Mouse (Mus musculus): ENCODE results near the gene Galnt7. TPM values are rescaled to one million over a fixed set of nuclear protein-coding genes. Genes with fewer than 3 reads are reported as not detected.

Galnt7 gene
- polyA plus RNA-seq, 2 experiments, result 7.8 to 11.2 TPM

- WGBS, result 80% methylated on average over 2 of the region's 2 CpGs
- H3K9ac ChIP-seq (ENCODE audit: low read depth, low read length, severe bottlenecking), result no peak overlapping the region
- no peaks in the 10 kb centered on the region for H3K9me3 ChIP-seq (ENCODE audit: control insufficient read depth, low read length)
- no peaks in the 10 kb centered on the region for H3K27me3 ChIP-seq (ENCODE audit: control insufficient read depth, insufficient read depth, low read length)
- no peak overlapping the region for H3K27ac ChIP-seq (replicated peaks; ENCODE audit: low read depth, low read length)
- DNase-seq (ENCODE audit: low spot score), result no peak
- ATAC-seq (ENCODE audit: low FRiP score, low read depth), result no peak
- no peak for TF ChIP-seq POLR2A (IDR thresholded peaks at IDR 0.05; ENCODE audit: borderline replicate concordance, extremely low read depth, insufficient read depth, insufficient read length)
- H3K4me1 ChIP-seq (ENCODE audit: control insufficient read depth, insufficient read depth, low read length), result no peaks in the 10 kb centered on the region
- no peak overlapping the region for H3K4me2 ChIP-seq (replicated peaks; ENCODE audit: low read depth, low read length, severe bottlenecking)
- H3K4me3 ChIP-seq (replicated peaks; ENCODE audit: low read length), result no peak overlapping the region
- no peaks in the 10 kb centered on the region for H3K36me3 ChIP-seq (ENCODE audit: control insufficient read depth, insufficient read depth, low read length)
These were observed 7.2 kb upstream of the Galnt7 start for GRCm38 (mm10) chr8:57660019-57660418.

DNA sequence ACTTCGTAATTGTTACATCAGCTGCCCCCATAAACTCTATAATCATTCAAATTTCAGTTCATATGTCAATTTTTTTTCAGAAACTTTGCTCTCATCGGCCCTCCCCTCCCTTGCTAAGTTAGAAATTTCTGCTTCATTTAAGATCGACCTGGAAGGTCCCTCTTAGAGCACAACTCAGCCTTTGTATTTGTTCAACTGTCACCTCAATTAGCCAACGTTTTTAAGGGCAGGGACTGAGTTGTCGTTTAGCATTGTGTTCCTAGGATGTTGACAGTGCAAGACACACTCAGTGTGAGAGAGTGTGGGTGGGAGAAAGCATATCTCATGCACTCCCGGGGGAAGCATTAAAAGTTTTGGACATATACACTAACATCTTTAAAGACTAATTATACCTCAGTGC lies 3.6 kb upstream of the Galnt7 start:
- no peak overlapping the region for H3K27ac ChIP-seq (replicated peaks; ENCODE audit: low read depth, low read length)
- 72% methylated on average over 6 of the region's 6 CpGs for WGBS
- DNase-seq (ENCODE audit: low spot score), result no peak
- H3K4me2 ChIP-seq (replicated peaks; ENCODE audit: low read depth, low read length, severe bottlenecking), result no peak overlapping the region
- no peaks in the 10 kb centered on the region for H3K36me3 ChIP-seq (ENCODE audit: control insufficient read depth, insufficient read depth, low read length)
- H3K27me3 ChIP-seq (ENCODE audit: control insufficient read depth, insufficient read depth, low read length), result no peaks in the 10 kb centered on the region
- no peaks in the 10 kb centered on the region for H3K4me1 ChIP-seq (ENCODE audit: control insufficient read depth, insufficient read depth, low read length)
- no peak for ATAC-seq (ENCODE audit: low FRiP score, low read depth)
- H3K4me3 ChIP-seq (replicated peaks; ENCODE audit: low read length), result no peak overlapping the region
- no peak overlapping the region for H3K9ac ChIP-seq (ENCODE audit: low read depth, low read length, severe bottlenecking)
- TF ChIP-seq POLR2A (IDR thresholded peaks at IDR 0.05; ENCODE audit: borderline replicate concordance, extremely low read depth, insufficient read depth, insufficient read length), result no peak
- H3K9me3 ChIP-seq (ENCODE audit: control insufficient read depth, low read length), result no peaks in the 10 kb centered on the region

DNA sequence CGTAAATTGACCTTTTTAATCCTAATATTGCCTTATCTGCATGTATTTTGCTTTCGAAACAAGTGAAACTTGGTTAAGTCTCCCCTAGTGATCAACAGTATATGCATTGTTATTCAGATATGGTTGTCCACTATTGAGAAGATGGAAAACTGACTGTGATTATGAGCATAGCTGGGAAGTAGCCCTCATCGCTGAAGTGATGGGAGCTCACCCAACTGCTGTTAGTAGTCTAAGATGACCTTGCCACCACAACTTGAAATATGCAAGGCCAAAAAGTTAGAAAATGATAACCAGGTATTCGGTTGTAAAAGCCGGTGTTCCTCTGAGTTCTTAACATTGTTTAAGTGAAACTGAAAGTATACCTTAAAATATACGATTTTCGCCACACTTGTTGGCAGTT lies 1.3 kb upstream of the Galnt7 start:
- H3K36me3 ChIP-seq (ENCODE audit: control insufficient read depth, insufficient read depth, low read length), result no peaks in the 10 kb centered on the region
- no peaks in the 10 kb centered on the region for H3K27me3 ChIP-seq (ENCODE audit: control insufficient read depth, insufficient read depth, low read length)
- no peaks in the 10 kb centered on the region for H3K9me3 ChIP-seq (ENCODE audit: control insufficient read depth, low read length)
- H3K9ac ChIP-seq (ENCODE audit: low read depth, low read length, severe bottlenecking), result no peak overlapping the region
- no peaks in the 10 kb centered on the region for H3K4me1 ChIP-seq (ENCODE audit: control insufficient read depth, insufficient read depth, low read length)
- 86% methylated on average over 7 of the region's 7 CpGs for WGBS
- DNase-seq (ENCODE audit: low spot score), result no peak
- H3K4me2 ChIP-seq (replicated peaks; ENCODE audit: low read depth, low read length, severe bottlenecking), result peak overlapping the region; percentile 54
- no peak for ATAC-seq (ENCODE audit: low FRiP score, low read depth)
- no peak for TF ChIP-seq POLR2A (IDR thresholded peaks at IDR 0.05; ENCODE audit: borderline replicate concordance, extremely low read depth, insufficient read depth, insufficient read length)
- no peak overlapping the region for H3K4me3 ChIP-seq (replicated peaks; ENCODE audit: low read length)
- H3K27ac ChIP-seq (replicated peaks; ENCODE audit: low read depth, low read length), result no peak overlapping the region

- DNase-seq (ENCODE audit: low spot score) (no peak), ATAC-seq (ENCODE audit: low FRiP score, low read depth) (no peak)
- Histone ChIP-seq H3K36me3 (ENCODE audit: control insufficient read depth, insufficient read depth, low read length) (no peaks in the 10 kb centered on the region), H3K4me1 (ENCODE audit: control insufficient read depth, insufficient read depth, low read length) (0 out of 2 replicates have a peak, but pooled peaks cover 2% of the 10 kb centered on the region), H3K27ac (replicated peaks; ENCODE audit: low read depth, low read length) (no peak overlapping the region), H3K27me3 (ENCODE audit: control insufficient read depth, insufficient read depth, low read length) (no peaks in the 10 kb centered on the region), H3K9me3 (ENCODE audit: control insufficient read depth, low read length) (no peaks in the 10 kb centered on the region), H3K4me2 (replicated peaks; ENCODE audit: low read depth, low read length, severe bottlenecking) (peak overlapping the region; percentile 54), H3K4me3 (replicated peaks; ENCODE audit: low read length) (peak overlapping the region; percentile 91), H3K9ac (ENCODE audit: low read depth, low read length, severe bottlenecking) (no peak overlapping the region)
- no peak for TF ChIP-seq POLR2A (IDR thresholded peaks at IDR 0.05; ENCODE audit: borderline replicate concordance, extremely low read depth, insufficient read depth, insufficient read length)
- WGBS, result 11% methylated on average over 7 of the region's 7 CpGs
These were observed 915 bp upstream of the Galnt7 start for GRCm38 (mm10) chr8:57653768-57654125.

DNA sequence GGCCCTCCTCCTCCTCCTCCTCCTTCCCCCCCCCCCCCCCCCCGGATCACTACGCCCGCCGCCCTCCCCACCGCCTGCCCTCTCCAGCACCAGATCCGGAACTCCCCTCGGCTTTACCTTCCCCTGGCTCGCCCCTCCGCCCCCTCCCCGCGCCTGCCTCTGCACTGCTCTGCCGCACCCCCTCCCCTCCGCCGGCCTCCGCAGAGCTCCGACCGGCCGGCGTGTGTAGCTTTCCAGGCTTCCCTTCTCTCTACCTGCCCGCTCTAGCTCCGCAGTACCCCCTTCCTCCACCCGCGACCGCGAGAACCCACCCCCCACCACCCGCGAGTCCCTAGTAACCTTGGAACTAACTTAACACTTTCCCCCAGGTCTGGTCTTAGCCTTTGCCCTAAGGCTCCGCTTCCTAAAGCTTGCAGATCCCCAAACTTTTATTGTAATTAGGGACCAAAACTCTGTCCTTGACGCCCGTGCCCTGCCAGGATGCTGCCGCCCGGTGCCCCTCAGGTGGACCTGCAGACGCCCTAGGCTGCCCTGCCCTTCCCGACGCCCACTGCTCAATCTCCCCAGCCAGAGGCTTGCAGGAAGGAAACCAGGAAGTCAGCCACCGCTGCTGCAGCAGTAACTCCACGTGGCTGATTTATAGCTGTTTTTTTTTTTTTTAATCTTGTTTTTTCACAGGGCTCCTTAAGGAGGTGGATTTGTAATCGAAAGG lies 380 bp upstream of the Galnt7 start:
- H3K4me1 ChIP-seq (ENCODE audit: control insufficient read depth, insufficient read depth, low read length), result 0 out of 2 replicates have a peak, but pooled peaks cover 2% of the 10 kb centered on the region
- peak overlapping the region; percentile 92 for H3K9ac ChIP-seq (ENCODE audit: low read depth, low read length, severe bottlenecking)
- peak overlapping the region; percentile 54 for H3K4me2 ChIP-seq (replicated peaks; ENCODE audit: low read depth, low read length, severe bottlenecking)
- peak overlapping the region; percentile 97 for H3K27ac ChIP-seq (replicated peaks; ENCODE audit: low read depth, low read length)
- TF ChIP-seq POLR2A (IDR thresholded peaks at IDR 0.05; ENCODE audit: borderline replicate concordance, extremely low read depth, insufficient read depth, insufficient read length), result no peak
- WGBS, result under 1% methylated on average over 27 of the region's 38 CpGs
- H3K4me3 ChIP-seq (replicated peaks; ENCODE audit: low read length), result peak overlapping the region; percentile 91
- ATAC-seq (ENCODE audit: low FRiP score, low read depth), result peak; percentile 69
- no peaks in the 10 kb centered on the region for H3K36me3 ChIP-seq (ENCODE audit: control insufficient read depth, insufficient read depth, low read length)
- H3K9me3 ChIP-seq (ENCODE audit: control insufficient read depth, low read length), result no peaks in the 10 kb centered on the region
- H3K27me3 ChIP-seq (ENCODE audit: control insufficient read depth, insufficient read depth, low read length), result no peaks in the 10 kb centered on the region
- peak; percentile 60 for DNase-seq (ENCODE audit: low spot score)

Measured in limb, embryonic 14.5 days (tissue).